Mouse (Mus musculus): Measurements from ENCODE around the gene Cfap45. TPM values are rescaled to one million over a fixed set of nuclear protein-coding genes. Genes with fewer than 3 reads are reported as not detected.

The Cfap45 gene
- 1 to 10 TPM; 1.9 to 4.0 TPM for total RNA-seq (2023)

DNA sequence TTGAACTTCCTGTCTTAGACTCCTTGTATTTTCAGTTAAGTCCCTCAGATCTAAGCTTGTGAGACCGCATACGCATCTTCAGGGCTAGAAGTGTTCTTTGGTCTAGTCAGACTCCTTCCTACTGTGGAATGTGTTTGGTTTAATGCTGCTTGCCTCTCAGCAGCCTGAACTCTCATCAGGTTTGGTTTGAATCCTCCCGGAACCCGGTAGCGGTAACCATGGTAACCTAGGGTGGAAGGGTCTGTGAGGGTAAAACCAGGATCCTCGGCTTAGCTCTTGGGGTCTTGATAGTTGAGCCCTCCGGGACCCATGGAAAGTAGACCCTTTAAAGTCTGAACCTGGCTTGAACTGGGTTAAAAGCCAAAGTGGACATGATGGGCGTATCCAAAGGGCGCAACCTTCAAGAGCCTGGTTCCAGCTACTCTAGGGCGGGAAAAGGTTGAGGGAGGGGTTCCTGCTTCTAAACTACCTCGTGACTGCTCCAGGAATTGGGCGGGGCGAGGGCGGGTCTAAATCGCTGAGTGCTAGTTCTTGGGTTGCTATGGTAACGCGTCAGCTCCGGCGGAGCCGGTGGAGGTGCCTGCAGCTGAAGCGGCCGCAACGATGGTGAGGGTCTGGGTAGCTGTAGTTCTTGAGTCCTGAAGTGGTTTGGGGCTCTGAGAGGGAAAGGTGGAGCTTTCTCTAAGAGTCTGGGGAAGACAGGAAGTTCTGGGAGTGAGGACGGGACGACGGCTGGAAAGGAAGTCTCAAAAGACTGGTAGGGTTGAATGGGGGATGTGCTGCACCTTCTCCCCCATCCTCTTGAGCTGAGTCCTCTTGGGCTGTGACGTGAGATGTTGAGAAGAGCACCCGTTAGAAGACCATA lies at the start of gene Cfap45:
Gene Cfap45, plus strand, starts transcription at position 226 of the 865 bp plus-strand sequence.

GRCm38 (mm10) chr1:172475054-172475741 lies 45.4 kb upstream of the Cfap45 start, which contains the start of gene Slamf9:
TSS of gene Slamf9 (plus strand) at chr1:172475358.

GRCm38 (mm10) chr1:172481540-172482280 lies 38.9 kb upstream of the Cfap45 start, which contains the start of gene Igsf9:
TSS of gene Igsf9 (plus strand) at chr1:172481788.

DNA sequence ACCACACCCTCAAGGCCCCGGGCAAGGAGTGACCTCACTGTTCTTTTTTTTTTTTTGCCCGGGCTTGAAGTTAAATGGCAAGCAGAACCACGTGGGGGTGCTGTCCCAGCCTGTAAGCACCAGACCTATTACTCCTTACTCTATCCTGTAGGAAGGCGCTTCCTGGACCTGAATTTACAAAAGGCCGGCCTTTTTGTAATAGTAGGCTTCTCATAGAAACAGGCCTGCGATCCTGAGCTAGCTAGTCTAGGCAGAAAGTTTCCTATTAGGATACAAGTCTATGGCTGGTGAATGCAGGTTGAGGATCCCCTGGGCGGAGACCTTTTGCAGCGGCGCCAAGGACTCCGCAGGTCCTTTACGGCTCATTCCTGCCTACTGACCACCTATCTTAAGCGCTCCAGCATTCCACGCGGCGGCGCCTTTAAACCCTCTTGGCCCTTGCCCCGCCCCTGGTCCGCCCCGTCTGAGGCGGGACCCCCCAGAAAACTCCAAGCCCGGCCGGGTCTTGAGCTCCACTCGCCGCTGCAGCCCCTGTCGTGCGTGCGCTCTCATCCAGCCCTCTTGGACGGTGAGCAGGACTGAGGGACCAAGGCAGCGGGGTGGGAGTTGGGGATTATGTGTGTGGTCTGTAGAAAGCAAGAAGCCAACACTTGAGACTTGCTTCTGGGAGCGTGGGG lies 20.7 kb upstream of the Cfap45 start, which contains the start of gene Tagln2:
Gene Tagln2, plus strand, starts transcription at position 283 of the 677 bp plus-strand sequence.

GRCm38 (mm10) chr1:172555638-172556037 lies 35.0 kb downstream of the Cfap45 start, which contains the start of gene Vsig8:
TSS of gene Vsig8 (plus strand) at chr1:172555938.

GRCm38 (mm10) chr1:172590385-172590784 lies 69.8 kb downstream of the Cfap45 start, which contains the start of gene Slamf8:
TSS of gene Slamf8 (minus strand) at chr1:172590568.

Other genes starting within 250 kb of the Cfap45 start
- not detected for gene Atp1a2, start 222.7 kb upstream of the Cfap45 start, total RNA-seq (2023)
- 1 to 10 TPM; 3.8 to 5.8 TPM for gene Kcnj9, start 191.5 kb upstream of the Cfap45 start, total RNA-seq (2023)
- 10 to 100 TPM; 55.8 to 57.9 TPM for gene Kcnj10, start 179.6 kb upstream of the Cfap45 start, total RNA-seq (2023)
- 10 to 100 TPM; 17.6 to 18.1 TPM for gene Pigm, start 144.3 kb upstream of the Cfap45 start, total RNA-seq (2023)
- 1 to 10 TPM; 5.1 to 7.0 TPM for gene Slamf9, start 45.4 kb upstream of the Cfap45 start, total RNA-seq (2023)
- gene Igsf9, start 39.0 kb upstream of the Cfap45 start, total RNA-seq (2023) = 1 to 10 TPM; 3.1 to 5.5 TPM
- gene Tagln2, start 20.8 kb upstream of the Cfap45 start, total RNA-seq (2023) = 100 to 1,000 TPM; 352 to 361 TPM
- gene Vsig8, start 35.1 kb downstream of the Cfap45 start, total RNA-seq (2023) = not detected
- 10 to 100 TPM; 79.3 to 94.8 TPM for gene Slamf8, start 69.8 kb downstream of the Cfap45 start, total RNA-seq (2023)
- not detected for gene Fcrl6, start 81.8 kb downstream of the Cfap45 start, total RNA-seq (2023)
- gene Dusp23, start 112.2 kb downstream of the Cfap45 start, total RNA-seq (2023) = 1 to 10 TPM; 2.8 to 3.6 TPM
- not detected for gene Crp, start 177.3 kb downstream of the Cfap45 start, total RNA-seq (2023)

All from monocyte, adult 59 days (primary cell).